Mouse (Mus musculus): ENCODE results near the gene Hdac1.

DNA sequence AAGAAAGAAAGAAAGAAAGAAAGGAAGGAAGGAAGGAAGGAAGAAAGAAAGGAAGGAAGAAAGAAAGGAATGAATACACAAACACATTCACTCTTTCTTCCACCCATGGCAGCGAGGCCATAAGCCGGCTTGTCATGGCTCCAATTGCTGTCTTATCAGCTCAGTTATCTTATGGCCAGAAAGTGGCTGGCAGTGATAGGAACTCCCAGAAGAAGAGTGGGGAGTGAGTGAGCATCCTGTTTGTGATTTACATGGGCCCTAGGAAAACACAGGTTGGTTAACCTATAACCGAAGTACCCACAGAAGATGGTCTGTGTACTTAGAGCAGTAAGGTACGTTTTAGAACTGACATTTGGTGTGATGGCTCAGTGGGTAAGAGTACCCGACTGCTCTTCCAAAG lies 18.7 kb upstream of the Hdac1 start:
- TF ChIP-seq POLR2A (IDR thresholded peaks at IDR 0.05; ENCODE audit: low read depth, low read length) (no peak), CTCF (IDR thresholded peaks at IDR 0.05; ENCODE audit: extremely low read depth, insufficient read depth, insufficient read length, insufficient replicate concordance) (no peak)
